Mouse (Mus musculus): ENCODE data around the gene Ssh2. TPM values are rescaled to one million over a fixed set of nuclear protein-coding genes. Genes with fewer than 3 reads are reported as not detected.

Ssh2 gene
- polyA plus RNA-seq, 1 experiment, result 43.8 TPM

DNA sequence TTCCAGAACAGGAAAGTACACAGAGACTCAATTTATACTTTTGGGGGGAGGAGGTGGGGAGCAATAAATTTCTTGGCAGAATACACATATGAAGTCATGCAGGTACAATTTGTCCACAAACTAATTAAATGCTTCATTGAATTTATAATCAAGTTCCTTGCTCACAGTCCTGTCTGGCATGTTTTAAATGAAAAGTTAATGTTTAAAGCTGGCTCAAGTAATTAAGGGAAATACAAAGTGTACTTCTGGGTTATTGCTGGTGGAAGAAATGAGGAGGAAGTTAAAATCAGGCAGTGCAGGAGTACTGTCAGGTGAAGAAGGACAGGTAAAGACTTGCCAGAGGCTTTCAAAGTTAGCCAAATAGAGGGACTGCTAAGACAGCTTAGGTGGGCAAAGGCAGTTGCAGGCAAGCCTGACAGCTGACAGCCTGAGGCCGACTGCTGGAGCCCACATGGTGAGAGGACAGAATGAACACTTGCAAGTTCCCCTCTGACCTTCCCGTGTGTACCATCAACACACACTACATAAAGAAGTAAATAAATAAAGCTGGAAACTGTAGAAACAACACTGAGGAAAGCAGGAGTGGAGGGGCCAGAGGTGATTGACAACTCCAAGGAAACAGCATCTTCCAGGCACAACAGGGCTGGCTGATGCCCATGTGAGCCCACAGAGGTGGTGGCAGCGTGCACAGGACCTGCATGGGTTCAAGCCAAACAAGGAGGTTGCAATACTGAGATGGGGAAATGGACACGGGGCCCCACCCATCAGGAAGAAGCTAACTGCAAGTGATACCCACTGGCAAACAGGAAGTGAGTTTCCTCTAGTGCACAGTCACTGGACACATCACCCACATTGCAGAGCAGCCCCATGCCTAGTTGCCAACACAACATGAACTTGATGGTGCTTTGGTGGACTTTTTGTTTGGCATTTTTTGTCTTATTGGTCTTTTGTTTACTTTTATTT, 19.6 kb upstream of the Ssh2 start:
- no peak for TF ChIP-seq POLR2A (IDR thresholded peaks at IDR 0.05; ENCODE audit: control insufficient read depth, low read depth, low read length)
- TF ChIP-seq CTCF (IDR thresholded peaks at IDR 0.05; ENCODE audit: control insufficient read depth, insufficient read depth, insufficient replicate concordance, low read depth, low read length), result no peak
- H3K4me3 ChIP-seq (ENCODE audit: control insufficient read depth, low read depth, low read length), result no peak overlapping the region
- no peaks in the 10 kb centered on the region for H3K27me3 ChIP-seq (ENCODE audit: control insufficient read depth, insufficient read depth, low read length)
- peaks cover 1% of the 10 kb centered on the region; the same call in 1 of the 2 replicates for H3K4me1 ChIP-seq (ENCODE audit: control insufficient read depth, insufficient read depth, low read length)
- H3K27ac ChIP-seq (ENCODE audit: control insufficient read depth, insufficient read depth, low read depth, low read length), result no peak overlapping the region
- no peaks in the 10 kb centered on the region; the same call in 1 of the 2 replicates for H3K36me3 ChIP-seq (ENCODE audit: control insufficient read depth, insufficient read depth, low read length)

DNA sequence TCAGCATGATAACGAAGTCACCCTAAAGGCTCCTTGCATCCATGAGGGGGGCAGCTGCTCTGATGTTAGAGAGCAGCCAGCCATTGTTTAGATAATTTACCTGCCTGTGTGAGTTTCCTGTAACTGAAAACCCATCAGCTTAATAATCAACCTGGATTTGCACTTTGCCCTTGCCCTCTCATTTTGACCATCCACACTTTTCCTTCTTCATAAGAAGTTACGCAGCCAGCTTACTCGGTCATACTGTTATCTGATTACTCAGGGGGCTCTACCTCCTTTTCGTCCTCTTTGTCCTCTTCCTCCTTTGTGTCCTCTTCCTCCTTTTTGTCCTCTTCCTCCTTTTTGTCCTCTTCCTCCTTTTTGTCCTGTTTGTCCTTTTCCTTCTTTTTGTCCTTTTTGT, 16.5 kb upstream of the Ssh2 start:
- Histone ChIP-seq H3K4me1 (ENCODE audit: control insufficient read depth, insufficient read depth, low read length) (peaks cover 2% of the 10 kb centered on the region; the same call in 1 of the 2 replicates), H3K36me3 (ENCODE audit: control insufficient read depth, insufficient read depth, low read length) (no peaks in the 10 kb centered on the region; the same call in 1 of the 2 replicates), H3K27ac (ENCODE audit: control insufficient read depth, insufficient read depth, low read depth, low read length) (no peak overlapping the region), H3K4me3 (ENCODE audit: control insufficient read depth, low read depth, low read length) (peak overlapping the region; percentile 55), H3K27me3 (ENCODE audit: control insufficient read depth, insufficient read depth, low read length) (no peaks in the 10 kb centered on the region)
- no peak for TF ChIP-seq CTCF (IDR thresholded peaks at IDR 0.05; ENCODE audit: control insufficient read depth, insufficient read depth, insufficient replicate concordance, low read depth, low read length)
- TF ChIP-seq POLR2A (IDR thresholded peaks at IDR 0.05; ENCODE audit: control insufficient read depth, low read depth, low read length), result no peak

DNA sequence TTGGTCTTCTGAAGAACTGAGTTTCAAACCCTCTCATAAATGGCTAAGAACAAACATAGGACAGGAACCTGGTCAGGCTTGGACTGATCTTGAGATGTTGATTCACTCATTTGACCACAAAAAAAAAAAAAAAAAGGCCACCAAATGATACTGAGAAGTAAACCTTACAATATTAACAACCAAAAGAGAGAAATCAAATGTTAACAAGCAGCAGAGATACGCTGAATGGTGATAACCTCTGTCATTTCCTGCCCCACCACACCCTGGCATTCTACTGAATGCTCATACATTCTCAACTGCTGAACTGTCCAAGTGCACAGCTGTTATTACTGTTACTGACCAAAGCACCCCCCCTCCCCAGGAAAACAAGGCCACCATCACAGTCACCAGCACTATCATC, 15.4 kb upstream of the Ssh2 start:
- Histone ChIP-seq H3K27ac (ENCODE audit: control insufficient read depth, insufficient read depth, low read depth, low read length) (peak overlapping the region; percentile 77), H3K36me3 (ENCODE audit: control insufficient read depth, insufficient read depth, low read length) (no peaks in the 10 kb centered on the region; the same call in 1 of the 2 replicates)
- TF ChIP-seq POLR2A (IDR thresholded peaks at IDR 0.05; ENCODE audit: control insufficient read depth, low read depth, low read length) (no peak; the same call in 1 of the 2 replicates), CTCF (IDR thresholded peaks at IDR 0.05; ENCODE audit: control insufficient read depth, insufficient read depth, insufficient replicate concordance, low read depth, low read length) (no peak)

DNA sequence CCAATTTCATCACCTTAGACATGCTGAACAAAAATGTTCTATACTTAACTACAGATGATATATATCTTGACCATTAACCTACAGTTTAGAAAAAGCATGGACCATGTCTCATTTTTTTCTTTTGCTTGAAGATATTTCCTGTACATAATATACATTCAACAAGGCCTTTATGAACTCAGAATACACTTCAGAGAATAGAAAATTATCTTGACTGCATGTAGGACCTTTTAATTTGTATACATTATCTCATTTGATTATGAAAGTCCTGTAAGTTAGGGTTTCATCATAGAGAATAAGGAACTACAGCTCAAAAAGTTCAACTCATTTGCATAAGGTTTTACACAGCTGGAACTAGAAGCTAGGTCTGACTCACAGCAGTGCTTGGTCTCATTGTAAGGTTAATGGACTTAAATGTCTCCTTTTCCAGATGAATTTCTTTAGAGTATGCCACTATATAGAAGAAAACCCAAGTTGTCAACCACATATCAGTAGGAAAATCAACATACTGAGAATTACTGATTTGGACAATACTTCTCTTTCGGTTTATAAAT, 1.9 kb upstream of the Ssh2 start:
- no peaks in the 10 kb centered on the region for H3K27me3 ChIP-seq (ENCODE audit: control insufficient read depth, insufficient read depth, low read length)
- H3K4me3 ChIP-seq (ENCODE audit: control insufficient read depth, low read depth, low read length), result no peak overlapping the region
- H3K4me1 ChIP-seq (ENCODE audit: control insufficient read depth, insufficient read depth, low read length), result peaks cover 6% of the 10 kb centered on the region; the same call in 1 of the 2 replicates
- TF ChIP-seq CTCF (IDR thresholded peaks at IDR 0.05; ENCODE audit: control insufficient read depth, insufficient read depth, insufficient replicate concordance, low read depth, low read length), result no peak
- no peak overlapping the region for H3K27ac ChIP-seq (ENCODE audit: control insufficient read depth, insufficient read depth, low read depth, low read length)
- H3K36me3 ChIP-seq (ENCODE audit: control insufficient read depth, insufficient read depth, low read length), result no peaks in the 10 kb centered on the region; the same call in 1 of the 2 replicates

More for the DNA sequence above, 15.4 kb upstream of the Ssh2 start:
- Histone ChIP-seq H3K4me3 (ENCODE audit: control insufficient read depth, low read depth, low read length) (peak overlapping the region; percentile 9; the same call in 1 of the 2 replicates), H3K27me3 (ENCODE audit: control insufficient read depth, insufficient read depth, low read length) (no peaks in the 10 kb centered on the region), H3K4me1 (ENCODE audit: control insufficient read depth, insufficient read depth, low read length) (peaks cover 2% of the 10 kb centered on the region; the same call in 1 of the 2 replicates)

DNA sequence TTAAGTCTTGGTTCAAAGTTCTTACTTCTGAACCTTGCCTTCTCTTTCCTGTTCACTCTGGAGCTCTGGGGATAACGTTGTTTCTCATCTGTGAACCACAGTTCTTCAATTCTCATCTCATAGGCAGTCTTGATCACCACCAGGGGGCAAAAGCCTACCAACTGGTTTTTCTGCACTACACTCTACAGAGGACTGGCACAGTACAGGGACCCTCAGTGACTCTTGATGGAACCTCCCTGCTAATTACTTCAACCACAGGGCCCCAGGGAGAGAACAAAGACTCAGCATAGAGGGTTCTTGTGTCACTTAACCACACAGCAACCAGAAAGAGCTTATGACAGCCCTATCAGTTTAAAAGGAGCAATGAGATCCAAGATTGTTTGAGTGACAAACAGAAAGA, 1.3 kb upstream of the Ssh2 start:
- TF ChIP-seq POLR2A (IDR thresholded peaks at IDR 0.05; ENCODE audit: control insufficient read depth, low read depth, low read length) (no peak), CTCF (IDR thresholded peaks at IDR 0.05; ENCODE audit: control insufficient read depth, insufficient read depth, insufficient replicate concordance, low read depth, low read length) (no peak)
- no peaks in the 10 kb centered on the region for H3K27me3 ChIP-seq (ENCODE audit: control insufficient read depth, insufficient read depth, low read length)
- no peaks in the 10 kb centered on the region; the same call in 1 of the 2 replicates for H3K36me3 ChIP-seq (ENCODE audit: control insufficient read depth, insufficient read depth, low read length)
- H3K4me1 ChIP-seq (ENCODE audit: control insufficient read depth, insufficient read depth, low read length), result peaks cover 6% of the 10 kb centered on the region; the same call in 1 of the 2 replicates
- peak overlapping the region; percentile 54 for H3K27ac ChIP-seq (ENCODE audit: control insufficient read depth, insufficient read depth, low read depth, low read length)
- H3K4me3 ChIP-seq (ENCODE audit: control insufficient read depth, low read depth, low read length), result no peak overlapping the region

DNA sequence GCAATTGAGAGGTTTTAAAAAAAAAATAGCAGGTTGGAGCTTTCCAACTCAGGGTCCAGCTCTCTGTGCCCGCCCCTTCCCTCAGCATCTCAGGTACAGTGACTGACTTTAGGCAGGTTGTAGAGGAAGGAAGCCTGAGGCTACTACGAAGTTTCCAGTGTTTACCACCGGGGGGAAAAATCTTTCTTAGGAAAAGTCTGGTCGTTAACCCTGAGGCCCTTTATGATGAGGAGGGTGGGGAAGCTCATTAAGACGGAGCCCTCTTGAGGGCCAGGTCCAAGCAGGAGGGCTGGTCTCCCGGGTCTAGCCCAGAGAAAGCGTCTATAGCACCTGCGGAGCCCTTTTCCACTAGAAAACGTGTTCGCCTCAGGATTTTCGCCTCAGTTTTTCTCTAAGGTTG, 604 bp upstream of the Ssh2 start:
- no peaks in the 10 kb centered on the region; the same call in 1 of the 2 replicates for H3K36me3 ChIP-seq (ENCODE audit: control insufficient read depth, insufficient read depth, low read length)
- H3K4me1 ChIP-seq (ENCODE audit: control insufficient read depth, insufficient read depth, low read length), result peaks cover 6% of the 10 kb centered on the region; the same call in 1 of the 2 replicates
- H3K27ac ChIP-seq (ENCODE audit: control insufficient read depth, insufficient read depth, low read depth, low read length), result peak overlapping the region; percentile 98
- no peaks in the 10 kb centered on the region for H3K27me3 ChIP-seq (ENCODE audit: control insufficient read depth, insufficient read depth, low read length)
- no peak for TF ChIP-seq CTCF (IDR thresholded peaks at IDR 0.05; ENCODE audit: control insufficient read depth, insufficient read depth, insufficient replicate concordance, low read depth, low read length)
- no peak for TF ChIP-seq POLR2A (IDR thresholded peaks at IDR 0.05; ENCODE audit: control insufficient read depth, low read depth, low read length)
- H3K4me3 ChIP-seq (ENCODE audit: control insufficient read depth, low read depth, low read length), result peak overlapping the region; percentile 97

DNA sequence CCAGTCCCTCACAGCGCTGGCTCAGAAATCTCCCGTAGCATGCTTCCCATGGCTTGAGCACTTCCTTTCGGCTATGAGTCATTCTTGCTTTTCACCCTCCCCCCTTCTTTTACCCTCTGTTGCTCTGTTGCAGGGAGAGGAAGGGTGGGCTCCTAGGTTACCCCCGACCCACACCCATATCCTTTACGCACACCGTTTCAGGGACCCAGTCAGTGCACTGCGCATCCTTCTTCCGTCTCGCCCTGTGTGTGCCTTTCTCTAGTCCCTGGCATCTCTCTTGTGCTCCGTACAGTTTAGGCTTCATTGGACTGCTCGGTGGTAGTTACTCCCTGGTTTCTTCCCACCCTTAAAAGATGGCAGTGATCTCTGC, 659 bp downstream of the Ssh2 start:
- H3K4me3 ChIP-seq (ENCODE audit: control insufficient read depth, low read depth, low read length), result peak overlapping the region; percentile 97
- TF ChIP-seq CTCF (IDR thresholded peaks at IDR 0.05; ENCODE audit: control insufficient read depth, insufficient read depth, insufficient replicate concordance, low read depth, low read length) (no peak), POLR2A (IDR thresholded peaks at IDR 0.05; ENCODE audit: control insufficient read depth, low read depth, low read length) (no peak)
- H3K27ac ChIP-seq (ENCODE audit: control insufficient read depth, insufficient read depth, low read depth, low read length), result peak overlapping the region; percentile 98

More for the DNA sequence above, 659 bp downstream of the Ssh2 start:
- no peaks in the 10 kb centered on the region for H3K27me3 ChIP-seq (ENCODE audit: control insufficient read depth, insufficient read depth, low read length)
- peaks cover 6% of the 10 kb centered on the region; the same call in 1 of the 2 replicates for H3K4me1 ChIP-seq (ENCODE audit: control insufficient read depth, insufficient read depth, low read length)
- no peaks in the 10 kb centered on the region; the same call in 1 of the 2 replicates for H3K36me3 ChIP-seq (ENCODE audit: control insufficient read depth, insufficient read depth, low read length)

Data from testis, adult 2 months (tissue).